Mouse (Mus musculus) cortical plate, adult 2 months (tissue): ENCODE results near the gene Speer4d. TPM values are rescaled to one million over a fixed set of nuclear protein-coding genes. Genes with fewer than 3 reads are reported as not detected.
"Not testable (repeated sequence)": the region's sequence is repeated elsewhere in the genome, so short reads cannot be mapped to it uniquely, and the experiment has no call there.

Experiments used
- H3K27ac ChIP-seq: fragments of 200-500 bp; 2 replicates; pipeline ENCODE4 v1.5.1; 2012; ENCODE audit warnings: low read length, control low read depth, inconsistent platforms; ENCODE audit not compliant: insufficient read depth
- H3K4me1 ChIP-seq: fragments of 200-500 bp; 2 replicates; pipeline ENCODE4 v1.6.1; 2011; ENCODE audit warnings: low read length; ENCODE audit not compliant: control insufficient read depth, insufficient read depth
- H3K4me3 ChIP-seq: fragments of 200-500 bp; 2 replicates; pipeline ENCODE4 v1.5.1; 2011; ENCODE audit warnings: mild to moderate bottlenecking, low read length, control low read depth; ENCODE audit not compliant: insufficient read depth
- CTCF ChIP-seq: fragments of 200-500 bp; IDR thresholded peaks from 2 replicates; pipeline ENCODE4 v1.5.1; 2011; ENCODE audit warnings: mild to moderate bottlenecking, control low read depth, low read length; ENCODE audit not compliant: insufficient read depth; ENCODE audit errors: extremely low read depth
- polyA plus RNA-seq: library from polyadenylated mRNA; depleted of rRNA; stranded (reverse); fragments of >200 nt; gene quantifications from 2 replicates; pipeline ENCODE4 v1.2.3, GENCODE M21; 2012; rRNA removed

The Speer4d gene
- polyA plus RNA-seq: not detected in 2 replicates

GRCm38 (mm10) chr5:15618764-15619163 is at the start of gene Speer4d:
TSS of gene Speer4d (plus strand) at chr5:15619064.
- H3K4me1 ChIP-seq, H3K27ac ChIP-seq, H3K4me3 ChIP-seq: not testable (repeated sequence)

GRCm38 (mm10) chr5:15573735-15574134 is 45.1 kb upstream of the Speer4d start:
- not testable (repeated sequence) for H3K4me1 ChIP-seq, H3K4me3 ChIP-seq, H3K27ac ChIP-seq

GRCm38 (mm10) chr5:15577033-15577432 is 41.8 kb upstream of the Speer4d start, which contains the start of gene Gm21083:
TSS of gene Gm21083 (plus strand) at chr5:15577333.
- H3K27ac ChIP-seq, H3K4me3 ChIP-seq: not testable (repeated sequence)

GRCm38 (mm10) chr5:15586351-15586750 is 32.5 kb upstream of the Speer4d start:
- TF ChIP-seq CTCF: peak; percentile 21; the same call in 1 of the 2 replicates
- not testable (repeated sequence) for H3K4me1 ChIP-seq, H3K4me3 ChIP-seq, H3K27ac ChIP-seq

More at GRCm38 (mm10) chr5:15577033-15577432, 41.8 kb upstream of the Speer4d start, which contains the start of gene Gm21083:
- not testable (repeated sequence) for H3K4me1 ChIP-seq

- not testable (repeated sequence) for H3K27ac ChIP-seq, H3K4me3 ChIP-seq, H3K4me1 ChIP-seq
These were observed 30.6 kb upstream of the Speer4d start for GRCm38 (mm10) chr5:15588291-15588690.

GRCm38 (mm10) chr5:15590635-15591034 is 28.2 kb upstream of the Speer4d start:
- not testable (repeated sequence) for H3K4me1 ChIP-seq, H3K4me3 ChIP-seq, H3K27ac ChIP-seq

- H3K4me1 ChIP-seq, H3K4me3 ChIP-seq, H3K27ac ChIP-seq: not testable (repeated sequence)
These were observed 27.3 kb upstream of the Speer4d start for GRCm38 (mm10) chr5:15591577-15591976.

- H3K4me1 ChIP-seq, H3K27ac ChIP-seq, H3K4me3 ChIP-seq: not testable (repeated sequence)
These were observed 20.0 kb upstream of the Speer4d start for GRCm38 (mm10) chr5:15598831-15599230.

GRCm38 (mm10) chr5:15600342-15600741 is 18.5 kb upstream of the Speer4d start:
- H3K27ac ChIP-seq, H3K4me1 ChIP-seq, H3K4me3 ChIP-seq: not testable (repeated sequence)

- not testable (repeated sequence) for H3K4me1 ChIP-seq, H3K27ac ChIP-seq, H3K4me3 ChIP-seq
These were observed 17.4 kb upstream of the Speer4d start for GRCm38 (mm10) chr5:15601481-15601880.

- H3K4me3 ChIP-seq, H3K4me1 ChIP-seq, H3K27ac ChIP-seq: not testable (repeated sequence)
These were observed 16.9 kb upstream of the Speer4d start for GRCm38 (mm10) chr5:15601960-15602359.

- not testable (repeated sequence) for H3K27ac ChIP-seq, H3K4me3 ChIP-seq, H3K4me1 ChIP-seq
These were observed 16.4 kb upstream of the Speer4d start for GRCm38 (mm10) chr5:15602424-15602947.

- not testable (repeated sequence) for H3K4me3 ChIP-seq, H3K4me1 ChIP-seq, H3K27ac ChIP-seq
These were observed 15.9 kb upstream of the Speer4d start for GRCm38 (mm10) chr5:15603008-15603407.

- H3K4me3 ChIP-seq, H3K4me1 ChIP-seq, H3K27ac ChIP-seq: not testable (repeated sequence)
These were observed 15.3 kb upstream of the Speer4d start for GRCm38 (mm10) chr5:15603585-15603984.

- not testable (repeated sequence) for H3K27ac ChIP-seq, H3K4me3 ChIP-seq, H3K4me1 ChIP-seq
These were observed 12.2 kb upstream of the Speer4d start for GRCm38 (mm10) chr5:15606677-15607076.

GRCm38 (mm10) chr5:15610695-15611094 is 8.2 kb upstream of the Speer4d start:
- not testable (repeated sequence) for H3K4me1 ChIP-seq, H3K27ac ChIP-seq, H3K4me3 ChIP-seq

- not testable (repeated sequence) for H3K4me3 ChIP-seq, H3K27ac ChIP-seq, H3K4me1 ChIP-seq
These were observed 2.7 kb upstream of the Speer4d start for GRCm38 (mm10) chr5:15616195-15616594.
